Mouse (Mus musculus) liver, embryonic 14.5 days (tissue): ENCODE measurements at regions not wholly inside any gene's neighbourhood (a gene's known extent, or its start where the extent isn't known, plus 50 kb on each side); places are given as distances from the start of the nearest gene placed in this dataset.

ENCODE experiments used
- CTCF ChIP-seq: IDR thresholded peaks from 2 replicates; pipeline ENCODE4 v1.5.1; 2016; ENCODE audit warnings: antibody characterized with exemption, low read depth, control low read depth
- EP300 ChIP-seq: IDR thresholded peaks from 2 replicates; pipeline ENCODE4 v1.6.1; 2016; ENCODE audit warnings: antibody characterized with exemption, low read depth

GRCm38 (mm10) chr6:143401436-143401835 lies 234.4 kb downstream of the Etnk1 start:
- TF ChIP-seq CTCF (no peak), EP300 (no peak)
